Mouse (Mus musculus) cerebellum, adult 2 months (tissue): Measurements from ENCODE around the gene Gtf2h4.

Experiments
- CTCF ChIP-seq: fragments of 200-500 bp; IDR thresholded peaks from 2 replicates; pipeline ENCODE4 v1.5.1; 2011; ENCODE audit warnings: low read depth, mild to moderate bottlenecking, control low read depth, low read length, moderate library complexity, borderline replicate concordance; ENCODE audit not compliant: insufficient read depth
- POLR2A ChIP-seq: fragments of 200-500 bp; IDR thresholded peaks from 2 replicates; pipeline ENCODE4 v1.6.1; 2011; ENCODE audit warnings: low read length, control low read depth, borderline replicate concordance; ENCODE audit not compliant: insufficient read depth

- TF ChIP-seq POLR2A, result no peak
- no peak for TF ChIP-seq CTCF
These were observed 25.0 kb upstream of the Gtf2h4 start for GRCm38 (mm10) chr17:35698501-35698883.
